Mouse (Mus musculus) embryo, embryonic 10 days (tissue): ENCODE data around the gene Pdcd1.
"Not testable (repeated sequence)": the region's sequence is repeated elsewhere in the genome, so short reads cannot be mapped to it uniquely, and the experiment has no call there.

Source experiments
- DNase-seq: peaks from one replicate; pipeline ENCODE4 v3.0.0-alpha.2; 2015; ENCODE audit warnings: low spot score

Pdcd1 gene

GRCm38 (mm10) chr1:94052373-94052772 is at the start of gene Pdcd1:
TSS of gene Pdcd1 (minus strand) at chr1:94052553.
- DNase-seq = no peak

DNA sequence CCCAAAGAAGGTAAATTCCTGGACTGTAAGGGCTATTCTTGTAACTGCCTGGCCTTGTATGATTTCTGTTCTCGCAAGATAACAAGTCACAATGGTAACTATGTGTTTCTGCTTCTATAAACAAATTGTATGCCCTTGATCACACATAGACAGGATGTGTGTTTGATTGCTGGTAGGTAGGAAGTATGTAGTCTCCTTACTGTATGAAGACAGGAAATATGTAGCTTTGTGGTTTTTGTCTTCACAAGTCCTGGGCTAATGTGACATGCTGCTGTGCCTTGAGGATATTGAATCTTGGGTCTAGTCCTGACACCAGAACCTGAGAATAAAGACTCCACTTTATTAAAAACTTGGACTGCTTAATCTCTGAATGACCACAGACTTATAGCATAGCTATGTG is 39.4 kb upstream of the Pdcd1 start:
- DNase-seq = no peak

- DNase-seq = no peak
Measured at GRCm38 (mm10) chr1:94086311-94086898, 34.1 kb upstream of the Pdcd1 start.

- DNase-seq = no peak
Measured at GRCm38 (mm10) chr1:94085324-94086105, 33.2 kb upstream of the Pdcd1 start.

GRCm38 (mm10) chr1:94081761-94082160 is 29.4 kb upstream of the Pdcd1 start:
- DNase-seq = no peak

GRCm38 (mm10) chr1:94081191-94081590 is 28.8 kb upstream of the Pdcd1 start:
- DNase-seq = no peak

DNA sequence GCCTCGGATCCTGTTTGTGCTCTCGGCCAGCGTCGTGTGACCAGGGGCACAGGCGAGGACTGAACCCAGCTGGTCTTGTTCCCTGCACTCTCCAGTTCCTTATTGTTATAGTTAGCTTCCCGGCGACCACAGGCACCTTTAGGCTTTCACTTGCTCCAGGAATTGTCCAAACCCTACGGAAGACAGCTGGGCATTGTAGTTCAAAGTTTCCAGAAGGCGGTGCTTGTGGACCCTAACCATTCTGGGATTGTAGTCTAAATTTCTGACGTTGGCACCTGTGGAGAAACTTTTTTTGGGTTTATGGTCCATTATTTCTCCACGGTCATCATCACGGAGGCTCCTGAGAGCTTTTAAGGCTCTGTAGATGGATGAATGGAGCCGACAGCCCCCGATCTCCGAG is 28.4 kb upstream of the Pdcd1 start:
- no peak for DNase-seq

DNA sequence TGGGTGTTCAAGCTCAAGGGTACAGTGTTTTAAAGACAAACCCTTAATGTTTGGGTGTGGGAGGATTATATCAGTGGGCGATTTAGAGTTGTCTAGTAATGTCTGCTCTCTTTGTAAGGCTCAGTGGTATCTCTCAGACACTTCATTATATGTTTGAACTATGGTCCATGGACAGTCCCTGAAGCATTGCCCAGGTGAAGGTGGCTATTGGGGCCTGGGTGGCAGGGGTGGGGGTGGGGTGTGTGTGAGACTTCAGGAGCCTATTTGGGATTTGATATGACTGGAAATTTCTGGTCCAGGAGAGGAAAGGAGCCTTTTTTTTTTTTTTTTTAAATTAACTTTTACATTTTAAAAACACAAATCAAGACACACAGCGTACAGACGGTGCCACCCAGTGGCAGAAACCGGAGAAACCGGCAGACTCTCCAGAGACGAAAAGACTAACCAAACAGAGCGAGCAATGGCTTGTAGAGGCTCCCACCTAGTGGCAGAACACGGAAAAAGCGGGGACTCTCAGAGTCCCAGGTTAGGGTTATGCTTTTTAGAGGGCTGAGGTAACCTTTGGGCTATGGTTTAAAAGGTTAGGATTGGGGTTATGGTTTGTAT is 26.6 kb upstream of the Pdcd1 start:
- peak; percentile 87 for DNase-seq

GRCm38 (mm10) chr1:94078314-94078713 is 26.0 kb upstream of the Pdcd1 start:
- DNase-seq = no peak

DNA sequence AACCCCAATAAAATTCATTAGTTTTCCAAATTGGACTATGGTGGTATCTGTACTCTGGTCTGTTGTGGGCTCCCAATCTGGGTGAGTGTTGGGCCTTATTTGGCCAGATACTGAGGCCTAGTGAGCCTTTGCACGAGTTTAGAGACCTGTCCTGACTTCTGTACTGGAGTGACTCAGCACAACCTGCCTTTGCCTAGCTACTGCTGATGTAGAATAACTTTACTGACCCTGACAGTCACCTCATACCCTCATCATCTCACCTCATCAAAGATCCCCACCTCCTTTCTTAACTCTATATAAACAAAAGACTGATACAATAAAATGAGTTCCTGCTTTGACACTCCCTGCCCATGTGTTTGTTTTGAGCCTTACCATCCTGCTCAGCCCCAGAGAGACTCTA is 24.3 kb upstream of the Pdcd1 start:
- DNase-seq = no peak

GRCm38 (mm10) chr1:94074756-94075155 is 22.4 kb upstream of the Pdcd1 start:
- DNase-seq = no peak

- not testable (repeated sequence) for DNase-seq
Measured at GRCm38 (mm10) chr1:94058281-94058680, 5.9 kb upstream of the Pdcd1 start.

DNA sequence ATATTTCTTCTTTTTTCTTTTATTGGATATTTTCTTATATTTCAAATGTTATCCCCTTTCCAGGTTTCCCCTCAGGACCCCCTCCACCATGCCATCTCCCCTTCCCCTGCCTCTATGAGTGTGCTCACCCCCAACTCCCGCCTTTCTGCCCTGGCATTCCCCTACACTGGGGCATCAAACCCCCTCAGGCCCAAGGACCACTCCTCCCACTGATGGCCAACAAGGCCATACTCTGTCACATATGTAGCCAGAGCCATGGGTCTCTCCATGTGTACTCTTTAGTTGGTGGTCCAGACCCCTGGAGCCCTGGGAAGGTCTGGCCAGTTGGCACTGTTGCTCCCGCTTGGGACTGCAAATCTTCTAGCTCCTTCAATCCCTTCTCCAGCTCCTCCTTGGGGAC is 5.0 kb upstream of the Pdcd1 start:
- no peak for DNase-seq

GRCm38 (mm10) chr1:94055966-94056365 is 3.6 kb upstream of the Pdcd1 start:
- DNase-seq = no peak

DNA sequence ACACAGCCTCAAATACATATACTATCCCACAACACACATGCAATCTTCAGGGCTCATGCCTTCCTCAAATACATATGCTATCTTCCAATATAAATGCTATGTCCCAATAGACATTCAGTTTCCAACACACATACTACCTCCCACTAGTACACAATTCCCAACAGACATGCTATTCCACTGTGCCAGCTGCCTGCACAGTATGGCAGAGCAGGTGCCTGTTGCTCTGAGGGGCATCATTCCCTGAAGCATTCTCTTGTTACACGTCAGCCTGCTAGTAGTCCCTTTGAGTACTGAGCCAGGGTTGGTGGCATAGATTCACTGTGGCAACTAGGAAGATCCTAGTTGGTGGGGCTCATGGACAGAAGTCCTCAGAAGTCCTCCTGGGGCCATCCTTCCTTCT is 2.1 kb upstream of the Pdcd1 start:
- no peak for DNase-seq

GRCm38 (mm10) chr1:94053530-94054216 is 1.3 kb upstream of the Pdcd1 start:
- DNase-seq = no peak

GRCm38 (mm10) chr1:94051104-94051503 is 1.2 kb downstream of the Pdcd1 start:
- DNase-seq = no peak

DNA sequence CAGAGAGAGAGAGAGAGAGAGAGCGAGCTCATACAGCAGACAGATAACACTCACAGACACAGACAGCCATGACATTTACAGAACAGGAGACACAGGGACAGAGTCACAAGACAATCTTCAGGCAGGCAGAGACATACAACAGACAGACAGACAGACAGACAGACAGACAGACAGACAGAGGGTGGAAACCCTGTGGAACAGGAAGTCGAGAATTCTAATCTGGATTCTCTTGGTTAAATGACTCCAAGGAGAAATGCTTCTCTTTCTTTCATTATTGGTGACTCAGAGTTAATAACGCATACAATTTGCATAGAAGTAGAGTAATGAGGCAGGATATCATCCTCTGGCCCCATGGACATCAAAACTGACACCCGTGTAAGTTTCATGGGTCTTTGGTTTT is 5.8 kb downstream of the Pdcd1 start:
- no peak for DNase-seq

DNA sequence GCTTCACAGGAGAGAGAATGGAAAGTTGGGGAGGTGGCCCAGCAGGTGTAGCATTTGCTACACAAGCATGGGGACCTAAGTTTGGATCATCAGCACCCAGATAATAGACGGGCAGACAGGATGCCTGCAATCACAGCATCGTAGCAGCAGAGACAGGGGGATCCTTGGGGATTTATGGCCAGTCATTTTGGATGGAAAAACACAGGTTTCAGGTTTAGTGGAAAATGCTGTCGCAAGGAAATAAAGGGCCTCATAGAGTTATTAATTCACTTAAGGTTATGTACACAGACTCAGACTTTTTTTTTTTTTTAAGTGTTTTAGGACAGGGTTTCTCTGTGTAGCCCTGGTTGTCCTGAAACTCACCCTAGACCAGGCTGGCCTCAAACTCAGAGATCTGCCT is 6.8 kb downstream of the Pdcd1 start:
- DNase-seq = no peak

- no peak for DNase-seq
Measured at GRCm38 (mm10) chr1:94040391-94040790, 12.0 kb downstream of the Pdcd1 start.

- DNase-seq = peak; percentile 92
Measured at GRCm38 (mm10) chr1:94034984-94035743, 17.2 kb downstream of the Pdcd1 start.

GRCm38 (mm10) chr1:94033075-94033602 is 19.2 kb downstream of the Pdcd1 start:
- no peak for DNase-seq
